Mouse (Mus musculus): ENCODE measurements at regions not wholly inside any gene's neighbourhood (a gene's known extent, or its start where the extent isn't known, plus 50 kb on each side); places are given as distances from the start of the nearest gene placed in this dataset.

- H3K79me2 ChIP-seq (ENCODE audit: control insufficient read depth, insufficient read depth) = no peaks in the 10 kb centered on the region
- no peaks in the 10 kb centered on the region for H3K36me3 ChIP-seq (ENCODE audit: control insufficient read depth, insufficient read depth)
- H3K4me3 ChIP-seq = no peak overlapping the region
- no peak overlapping the region for H3K4me2 ChIP-seq (ENCODE audit: low read depth)
- TF ChIP-seq MYOD1 (IDR thresholded peaks at IDR 0.05; ENCODE audit: control insufficient read depth in 1 of 3, insufficient read length in 2 of 3, low read depth in 2 of 3) = no peak
- no peaks in the 10 kb centered on the region for H3K27me3 ChIP-seq (ENCODE audit: control insufficient read depth, insufficient read depth, insufficient read length)
- no peak overlapping the region for H3ac ChIP-seq (ENCODE audit: control insufficient read depth, insufficient read length)
Measured at GRCm38 (mm10) chr8:127825041-127825440, 533.4 kb upstream of the Nrp1 start.

- TF ChIP-seq POLR2AphosphoS2 (IDR thresholded peaks at IDR 0.05; ENCODE audit: insufficient read length, low read depth) = no peak
- no peaks in the 10 kb centered on the region for H3K36me3 ChIP-seq (ENCODE audit: control insufficient read depth, insufficient read depth)
- H3ac ChIP-seq (ENCODE audit: control insufficient read depth, insufficient read length) = no peak overlapping the region
- no peak overlapping the region for H3K4me2 ChIP-seq (ENCODE audit: low read depth)
- no peaks in the 10 kb centered on the region for H3K79me2 ChIP-seq (ENCODE audit: control insufficient read depth, insufficient read depth)
- no peaks in the 10 kb centered on the region for H3K27me3 ChIP-seq (ENCODE audit: control insufficient read depth, insufficient read depth, insufficient read length)
- H3K4me3 ChIP-seq = no peak overlapping the region
Measured at GRCm38 (mm10) chr8:127827826-127828225, 530.6 kb upstream of the Nrp1 start.

DNA sequence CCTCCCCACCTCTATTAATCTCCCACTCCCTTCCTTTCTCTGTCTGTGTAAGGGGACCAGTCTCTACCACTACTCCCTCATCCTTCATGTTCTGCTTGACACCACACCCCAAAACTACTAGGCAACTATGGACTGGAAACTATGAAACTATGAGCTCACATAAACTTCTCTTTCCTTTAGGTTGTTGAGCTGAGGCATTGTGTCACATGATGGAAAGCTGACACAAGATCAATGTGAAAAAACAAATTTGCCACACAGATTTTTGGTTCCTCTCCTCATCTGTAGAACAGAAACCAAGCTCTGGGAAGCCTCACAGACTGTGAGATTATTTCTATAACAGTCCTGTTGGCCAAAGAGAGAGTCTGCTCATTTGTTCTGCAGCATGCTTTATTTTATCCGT, 528.7 kb upstream of the Nrp1 start:
- H3K36me3 ChIP-seq (ENCODE audit: control insufficient read depth, insufficient read depth) = no peaks in the 10 kb centered on the region
- H3ac ChIP-seq (ENCODE audit: control insufficient read depth, insufficient read length) = no peak overlapping the region
- no peak overlapping the region for H3K4me3 ChIP-seq
- no peaks in the 10 kb centered on the region for H3K27me3 ChIP-seq (ENCODE audit: control insufficient read depth, insufficient read depth, insufficient read length)
- TF ChIP-seq REST (IDR thresholded peaks at IDR 0.05; ENCODE audit: insufficient read depth, insufficient read length) = no peak
- no peak overlapping the region for H3K4me2 ChIP-seq (ENCODE audit: low read depth)
- H3K79me2 ChIP-seq (ENCODE audit: control insufficient read depth, insufficient read depth) = no peaks in the 10 kb centered on the region

GRCm38 (mm10) chr8:127834006-127834405, 524.4 kb upstream of the Nrp1 start:
- no peaks in the 10 kb centered on the region for H3K27me3 ChIP-seq (ENCODE audit: control insufficient read depth, insufficient read depth, insufficient read length)
- H3K4me2 ChIP-seq (ENCODE audit: low read depth) = no peak overlapping the region
- H3ac ChIP-seq (ENCODE audit: control insufficient read depth, insufficient read length) = no peak overlapping the region
- H3K79me2 ChIP-seq (ENCODE audit: control insufficient read depth, insufficient read depth) = no peaks in the 10 kb centered on the region
- no peak overlapping the region for H3K4me3 ChIP-seq
- TF ChIP-seq E2F4 (IDR thresholded peaks at IDR 0.05; ENCODE audit: insufficient read depth) = no peak
- TF ChIP-seq USF1 (IDR thresholded peaks at IDR 0.05; ENCODE audit: low read depth) = no peak
- no peak for TF ChIP-seq CEBPB (IDR thresholded peaks at IDR 0.05; ENCODE audit: insufficient read depth, poor library complexity, severe bottlenecking)
- TF ChIP-seq REST (IDR thresholded peaks at IDR 0.05; ENCODE audit: insufficient read depth, insufficient read length) = no peak
- TF ChIP-seq POLR2AphosphoS2 (IDR thresholded peaks at IDR 0.05; ENCODE audit: insufficient read length, low read depth) = no peak
- TF ChIP-seq MAX (IDR thresholded peaks at IDR 0.05; ENCODE audit: low read depth) = no peak
- TF ChIP-seq MYOG (IDR thresholded peaks at IDR 0.05; ENCODE audit: control insufficient read depth in 1 of 3, insufficient read depth in 1 of 3, insufficient read length in 2 of 3, low read depth in 2 of 3) = no peak
- TF ChIP-seq POLR2A (IDR thresholded peaks at IDR 0.05; ENCODE audit: insufficient read length, low read depth) = no peak
- no peak for TF ChIP-seq TCF3 (IDR thresholded peaks at IDR 0.05; ENCODE audit: insufficient read length, low read depth)
- H3K36me3 ChIP-seq (ENCODE audit: control insufficient read depth, insufficient read depth) = no peaks in the 10 kb centered on the region

DNA sequence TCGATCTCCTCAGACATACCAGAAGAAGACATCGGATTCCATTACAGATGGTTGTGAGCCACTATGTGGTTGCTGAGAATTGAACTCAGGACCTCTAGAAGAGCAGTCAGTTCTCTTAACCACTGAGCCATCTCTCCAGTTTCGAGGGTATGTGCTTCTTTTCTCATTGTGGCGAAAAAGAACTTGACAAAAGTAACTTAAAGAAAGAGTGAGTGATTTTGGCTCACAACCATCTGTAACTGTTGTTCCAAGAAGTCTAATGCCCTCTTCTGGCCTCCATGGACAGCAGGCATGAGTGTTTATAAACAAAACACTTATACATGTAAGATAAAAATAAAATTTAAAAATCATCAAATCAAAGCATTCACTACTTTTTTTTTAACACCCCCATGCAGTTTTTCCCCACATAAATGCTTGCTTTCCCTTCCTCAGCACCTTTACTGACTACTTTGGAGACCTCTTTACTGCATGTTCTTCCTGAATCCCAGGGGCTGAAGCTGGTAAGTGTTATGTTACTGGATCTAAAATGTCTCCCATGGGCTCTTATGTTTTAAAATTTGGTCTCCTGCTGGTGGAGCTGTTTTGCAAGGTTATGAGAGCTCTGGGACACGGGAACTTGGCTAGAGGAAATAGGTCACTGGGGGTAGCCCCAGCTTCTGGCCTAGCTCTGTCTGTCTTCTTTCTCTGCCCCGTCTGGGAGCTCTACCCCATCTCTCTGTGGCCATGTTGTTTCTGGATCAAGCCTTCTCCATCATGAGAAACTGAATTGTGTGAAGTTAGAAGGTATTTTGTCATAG, 521.8 kb upstream of the Nrp1 start:
- Histone ChIP-seq H3ac (ENCODE audit: control insufficient read depth, insufficient read length) (no peak overlapping the region), H3K36me3 (ENCODE audit: control insufficient read depth, insufficient read depth) (no peaks in the 10 kb centered on the region), H3K4me3 (no peak overlapping the region), H3K4me2 (ENCODE audit: low read depth) (no peak overlapping the region), H3K79me2 (ENCODE audit: control insufficient read depth, insufficient read depth) (no peaks in the 10 kb centered on the region), H3K27me3 (ENCODE audit: control insufficient read depth, insufficient read depth, insufficient read length) (no peaks in the 10 kb centered on the region)
- TF ChIP-seq MYOG (IDR thresholded peaks at IDR 0.05; ENCODE audit: control insufficient read depth in 1 of 3, insufficient read depth in 1 of 3, insufficient read length in 2 of 3, low read depth in 2 of 3) (no peak), TCF12 (IDR thresholded peaks at IDR 0.05; ENCODE audit: insufficient read depth, poor library complexity, severe bottlenecking) (no peak), E2F4 (IDR thresholded peaks at IDR 0.05; ENCODE audit: insufficient read depth) (no peak), POLR2A (IDR thresholded peaks at IDR 0.05; ENCODE audit: insufficient read length, low read depth) (no peak), POLR2AphosphoS2 (IDR thresholded peaks at IDR 0.05; ENCODE audit: insufficient read length, low read depth) (no peak), TCF3 (IDR thresholded peaks at IDR 0.05; ENCODE audit: insufficient read length, low read depth) (no peak), USF1 (IDR thresholded peaks at IDR 0.05; ENCODE audit: low read depth) (no peak), SRF (IDR thresholded peaks at IDR 0.05; ENCODE audit: control insufficient read depth, insufficient read length, low read depth) (no peak), CEBPB (IDR thresholded peaks at IDR 0.05; ENCODE audit: insufficient read depth, poor library complexity, severe bottlenecking) (no peak), REST (IDR thresholded peaks at IDR 0.05; ENCODE audit: insufficient read depth, insufficient read length) (no peak), MAX (IDR thresholded peaks at IDR 0.05; ENCODE audit: low read depth) (no peak), MYOD1 (IDR thresholded peaks at IDR 0.05; ENCODE audit: control insufficient read depth in 1 of 3, insufficient read length in 2 of 3, low read depth in 2 of 3) (no peak)

GRCm38 (mm10) chr8:127838311-127838710, 520.1 kb upstream of the Nrp1 start:
- no peak for TF ChIP-seq USF1 (IDR thresholded peaks at IDR 0.05; ENCODE audit: low read depth)
- no peak for TF ChIP-seq MAX (IDR thresholded peaks at IDR 0.05; ENCODE audit: low read depth)
- TF ChIP-seq POLR2AphosphoS2 (IDR thresholded peaks at IDR 0.05; ENCODE audit: insufficient read length, low read depth) = no peak
- no peak for TF ChIP-seq TCF3 (IDR thresholded peaks at IDR 0.05; ENCODE audit: insufficient read length, low read depth)
- TF ChIP-seq POLR2A (IDR thresholded peaks at IDR 0.05; ENCODE audit: insufficient read length, low read depth) = no peak
- no peak for TF ChIP-seq E2F4 (IDR thresholded peaks at IDR 0.05; ENCODE audit: insufficient read depth)
- no peak for TF ChIP-seq CEBPB (IDR thresholded peaks at IDR 0.05; ENCODE audit: insufficient read depth, poor library complexity, severe bottlenecking)
- TF ChIP-seq REST (IDR thresholded peaks at IDR 0.05; ENCODE audit: insufficient read depth, insufficient read length) = no peak
- TF ChIP-seq SRF (IDR thresholded peaks at IDR 0.05; ENCODE audit: control insufficient read depth, insufficient read length, low read depth) = no peak
- TF ChIP-seq MYOG (IDR thresholded peaks at IDR 0.05; ENCODE audit: control insufficient read depth in 1 of 3, insufficient read depth in 1 of 3, insufficient read length in 2 of 3, low read depth in 2 of 3) = no peak
- no peak for TF ChIP-seq MYOD1 (IDR thresholded peaks at IDR 0.05; ENCODE audit: control insufficient read depth in 1 of 3, insufficient read length in 2 of 3, low read depth in 2 of 3)
- TF ChIP-seq TCF12 (IDR thresholded peaks at IDR 0.05; ENCODE audit: insufficient read depth, poor library complexity, severe bottlenecking) = no peak
- Histone ChIP-seq H3K27me3 (ENCODE audit: control insufficient read depth, insufficient read depth, insufficient read length) (no peaks in the 10 kb centered on the region), H3K4me3 (no peak overlapping the region), H3K36me3 (ENCODE audit: control insufficient read depth, insufficient read depth) (no peaks in the 10 kb centered on the region), H3K79me2 (ENCODE audit: control insufficient read depth, insufficient read depth) (no peaks in the 10 kb centered on the region), H3K4me2 (ENCODE audit: low read depth) (no peak overlapping the region), H3ac (ENCODE audit: control insufficient read depth, insufficient read length) (no peak overlapping the region)

Data from myocyte (in vitro differentiated cells).